Mouse (Mus musculus): Measurements from ENCODE around the gene Gm10142.

- TF ChIP-seq CTCF (IDR thresholded peaks at IDR 0.05; ENCODE audit: control insufficient read depth, insufficient read depth, insufficient replicate concordance, low read depth, low read length) = no peak
- no peak for TF ChIP-seq POLR2A (IDR thresholded peaks at IDR 0.05; ENCODE audit: control insufficient read depth, low read depth, low read length)
Observed at GRCm38 (mm10) chr10:77687021-77687420, 28.6 kb upstream of the Gm10142 start.
